Mouse (Mus musculus) forebrain, embryonic 16.5 days (tissue): Measurements from ENCODE around the gene Gpr35. TPM values are rescaled to one million over a fixed set of nuclear protein-coding genes. Genes with fewer than 3 reads are reported as not detected.

Source experiments
- ATAC-seq: fragments of 200-750 bp; cut with Nextera tagmentation; 2 replicates; pipeline ENCODE4 v1.8.0; 2017; ENCODE audit warnings: mild to moderate bottlenecking, moderate library complexity
- H3K27ac ChIP-seq: fragments of 300-500 bp; sonication (generic); 2 replicates; pipeline ENCODE4 v1.5.1; 2014; ENCODE audit warnings: low read length, control low read depth
- H3K27me3 ChIP-seq: fragments of 300-500 bp; sonication (generic); replicated peaks from 2 replicates; pipeline ENCODE4 v1.6.1; 2014; ENCODE audit warnings: low read length; ENCODE audit not compliant: control insufficient read depth, insufficient read depth
- H3K36me3 ChIP-seq: fragments of 300-500 bp; sonication (generic); 2 replicates; pipeline ENCODE4 v1.6.1; 2014; ENCODE audit not compliant: control insufficient read depth, insufficient read depth
- H3K4me1 ChIP-seq: fragments of 300-500 bp; sonication (generic); replicated peaks from 2 replicates; pipeline ENCODE4 v1.6.1; 2014; ENCODE audit warnings: low read length; ENCODE audit not compliant: control insufficient read depth, insufficient read depth
- H3K4me2 ChIP-seq: fragments of 300-500 bp; sonication (generic); 2 replicates; pipeline ENCODE4 v1.6.1; 2014; ENCODE audit warnings: mild to moderate bottlenecking, low read length, control low read depth
- H3K4me3 ChIP-seq: fragments of 300-500 bp; sonication (generic); replicated peaks from 2 replicates; pipeline ENCODE4 v1.5.1; 2014; ENCODE audit warnings: mild to moderate bottlenecking, low read length, control low read depth
- H3K9ac ChIP-seq: fragments of 300-500 bp; sonication (generic); replicated peaks from 2 replicates; pipeline ENCODE4 v1.6.1; 2014; ENCODE audit warnings: low read depth, low read length, control low read depth
- H3K9me3 ChIP-seq: fragments of 300-500 bp; sonication (generic); 2 replicates; pipeline ENCODE4 v1.6.1; 2016; ENCODE audit warnings: low read length; ENCODE audit not compliant: control insufficient read depth
- WGBS: fragments of 180-500 bp; shearing (Covaris S2); extraction: QIAGEN DNeasy Blood & Tissue Kit; methylation state at CpG from one replicate; pipeline ENCODE4 v1.1.7; 2014; 5-methylcytosine and 5-hydroxymethylcytosine counted together
- polyA plus RNA-seq: library from polyadenylated mRNA; unstranded; fragments of >200 nt; fragmentation: Nextera tagmentation; extraction: Ambion mirVana; gene quantifications from 2 replicates; pipeline ENCODE4 v1.2.1, GENCODE M21; 2015

Gpr35 gene
- polyA plus RNA-seq, 1 experiment from 2014 or later: 0.35 TPM

- Histone ChIP-seq H3K36me3 (peaks cover 40% of the 10 kb centered on the region), H3K27me3 (no peaks in the 10 kb centered on the region), H3K4me2 (no peak overlapping the region), H3K9ac (no peak overlapping the region), H3K4me1 (no peaks in the 10 kb centered on the region), H3K4me3 (no peak overlapping the region), H3K9me3 (no peaks in the 10 kb centered on the region), H3K27ac (no peak overlapping the region)
- WGBS: 94% methylated on average over 10 of the region's 10 CpGs
- no peak for ATAC-seq
Observed at GRCm38 (mm10) chr1:93018716-93019115, 68.1 kb downstream of the Gpr35 start.

DNA sequence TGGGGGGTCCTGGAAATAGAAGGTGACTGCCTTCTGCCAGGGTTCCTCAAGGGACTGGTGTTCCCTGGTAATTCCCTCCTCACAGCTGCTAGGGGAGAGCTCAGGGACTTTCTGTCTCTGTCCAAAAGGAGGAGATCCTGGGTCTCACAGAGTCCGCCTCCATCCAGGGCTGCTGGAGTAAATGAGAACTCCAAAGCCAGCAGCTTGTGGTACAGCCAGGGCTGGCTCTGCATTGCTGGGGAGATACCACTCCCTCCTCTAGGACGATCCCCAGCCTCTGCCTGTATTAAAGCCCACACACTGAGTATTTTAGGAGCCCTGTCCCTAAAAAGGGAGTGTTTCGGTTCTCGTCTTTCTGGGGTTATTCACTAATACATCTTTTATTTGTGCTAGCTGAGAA lies 69.9 kb downstream of the Gpr35 start:
- no peak for ATAC-seq
- no peaks in the 10 kb centered on the region for H3K9me3 ChIP-seq
- no peak overlapping the region for H3K4me3 ChIP-seq
- no peak overlapping the region for H3K4me2 ChIP-seq
- H3K36me3 ChIP-seq: peaks cover 54% of the 10 kb centered on the region
- 82% methylated on average over 4 of the region's 4 CpGs for WGBS
- no peaks in the 10 kb centered on the region for H3K4me1 ChIP-seq
- no peak overlapping the region for H3K27ac ChIP-seq
- no peak overlapping the region for H3K9ac ChIP-seq
- H3K27me3 ChIP-seq: no peaks in the 10 kb centered on the region

DNA sequence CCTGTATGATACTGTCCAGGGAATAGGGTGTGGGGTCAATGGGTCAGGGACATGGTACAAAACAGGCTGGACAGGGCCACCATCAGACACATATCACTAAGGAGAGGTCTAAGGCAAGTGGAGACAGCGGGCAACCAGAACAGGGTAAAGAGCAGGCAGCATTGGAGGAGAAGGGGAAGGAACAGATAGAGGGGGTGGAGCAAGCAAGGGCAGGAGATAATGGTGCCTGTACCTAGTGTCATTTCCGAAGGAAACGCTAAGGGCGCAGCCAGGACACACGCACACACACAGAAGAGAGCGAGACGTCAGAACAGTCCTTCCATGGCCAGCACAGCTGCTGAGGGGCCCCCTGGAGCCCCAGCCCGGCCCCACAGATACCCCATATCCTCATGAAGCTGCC lies 75.9 kb downstream of the Gpr35 start:
- H3K4me3 ChIP-seq: no peak overlapping the region
- 96% methylated on average over 8 of the region's 8 CpGs for WGBS
- ATAC-seq: no peak

DNA sequence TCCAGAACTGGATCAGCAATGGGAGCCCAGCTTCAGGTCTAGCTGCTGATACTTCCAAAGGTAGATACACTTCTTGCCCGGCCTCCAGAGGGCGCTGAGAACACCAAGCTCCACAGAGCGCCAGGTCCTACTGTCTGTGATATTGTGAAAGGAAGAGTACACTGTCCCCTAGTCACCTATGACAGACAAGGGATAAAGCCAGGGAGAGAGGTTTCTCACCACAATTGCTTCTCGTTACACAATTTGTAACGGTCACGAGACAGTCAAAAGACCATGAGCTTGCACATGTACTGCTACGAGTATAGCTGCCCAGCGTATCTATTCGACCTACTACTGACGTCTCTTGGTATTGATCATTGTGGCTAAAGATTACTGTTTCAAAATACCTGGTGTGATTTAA lies 78.7 kb downstream of the Gpr35 start:
- Histone ChIP-seq H3K9ac (no peak overlapping the region), H3K4me3 (no peak overlapping the region), H3K27ac (no peak overlapping the region), H3K27me3 (no peaks in the 10 kb centered on the region), H3K4me1 (no peaks in the 10 kb centered on the region), H3K9me3 (no peaks in the 10 kb centered on the region), H3K4me2 (no peak overlapping the region), H3K36me3 (peaks cover 38% of the 10 kb centered on the region)
- WGBS: 95% methylated on average over 10 of the region's 10 CpGs
- ATAC-seq: no peak

More for the DNA sequence above, 75.9 kb downstream of the Gpr35 start:
- Histone ChIP-seq H3K27ac (no peak overlapping the region), H3K9ac (no peak overlapping the region), H3K4me2 (no peak overlapping the region), H3K9me3 (no peaks in the 10 kb centered on the region), H3K27me3 (no peaks in the 10 kb centered on the region), H3K4me1 (no peaks in the 10 kb centered on the region), H3K36me3 (peaks cover 45% of the 10 kb centered on the region)

- Histone ChIP-seq H3K9me3 (no peaks in the 10 kb centered on the region), H3K4me2 (no peak overlapping the region), H3K4me1 (no peaks in the 10 kb centered on the region), H3K36me3 (peaks cover 32% of the 10 kb centered on the region), H3K4me3 (no peak overlapping the region), H3K27me3 (no peaks in the 10 kb centered on the region), H3K27ac (no peak overlapping the region), H3K9ac (no peak overlapping the region)
- WGBS: 83% methylated on average over 2 of the region's 2 CpGs
- no peak for ATAC-seq
Observed at GRCm38 (mm10) chr1:93030060-93030459, 79.4 kb downstream of the Gpr35 start.

- no peaks in the 10 kb centered on the region for H3K4me1 ChIP-seq
- H3K27ac ChIP-seq: no peak overlapping the region
- H3K36me3 ChIP-seq: peaks cover 27% of the 10 kb centered on the region
- H3K4me3 ChIP-seq: no peak overlapping the region
- no peaks in the 10 kb centered on the region for H3K27me3 ChIP-seq
- no peak overlapping the region for H3K9ac ChIP-seq
- WGBS: 98% methylated on average over 3 of the region's 3 CpGs
- no peak overlapping the region for H3K4me2 ChIP-seq
- ATAC-seq: no peak
- no peaks in the 10 kb centered on the region for H3K9me3 ChIP-seq
Observed at GRCm38 (mm10) chr1:93031199-93031598, 80.5 kb downstream of the Gpr35 start.

GRCm38 (mm10) chr1:93033989-93034388 lies 83.3 kb downstream of the Gpr35 start:
- Histone ChIP-seq H3K36me3 (peaks cover 34% of the 10 kb centered on the region), H3K27ac (no peak overlapping the region), H3K27me3 (no peaks in the 10 kb centered on the region), H3K9ac (no peak overlapping the region), H3K4me1 (no peaks in the 10 kb centered on the region), H3K4me3 (no peak overlapping the region), H3K4me2 (no peak overlapping the region), H3K9me3 (no peaks in the 10 kb centered on the region)
- no peak for ATAC-seq
- WGBS: 66% methylated on average over 8 of the region's 8 CpGs

- no peaks in the 10 kb centered on the region for H3K27me3 ChIP-seq
- WGBS: 88% methylated on average over 4 of the region's 4 CpGs
- H3K4me2 ChIP-seq: no peak overlapping the region
- ATAC-seq: no peak
- H3K4me3 ChIP-seq: no peak overlapping the region
- peaks cover 40% of the 10 kb centered on the region for H3K36me3 ChIP-seq
- no peaks in the 10 kb centered on the region for H3K4me1 ChIP-seq
- H3K9me3 ChIP-seq: no peaks in the 10 kb centered on the region
- H3K27ac ChIP-seq: no peak overlapping the region
- no peak overlapping the region for H3K9ac ChIP-seq
Observed at GRCm38 (mm10) chr1:93035981-93036380, 85.3 kb downstream of the Gpr35 start.
